Mouse (Mus musculus) ES-E14 (cell line): ENCODE measurements around the gene Ccdc148.

Source experiments
- CHD2 ChIP-seq: IDR thresholded peaks from 2 replicates; pipeline ENCODE4 v1.6.1; 2014; ENCODE audit warnings: mild to moderate bottlenecking, low read depth, low read length, inconsistent platforms
- HCFC1 ChIP-seq: IDR thresholded peaks from 2 replicates; pipeline ENCODE4 v1.6.1; 2012; ENCODE audit warnings: low read length, inconsistent platforms, borderline replicate concordance; ENCODE audit not compliant: insufficient read depth
- MAFK ChIP-seq: IDR thresholded peaks from 2 replicates; pipeline ENCODE4 v1.6.1; 2014; ENCODE audit warnings: mild to moderate bottlenecking, low read depth, low read length, inconsistent platforms; ENCODE audit not compliant: insufficient read depth
- ZC3H11A ChIP-seq: IDR thresholded peaks from 2 replicates; pipeline ENCODE4 v1.6.1; 2012; ENCODE audit warnings: low read depth, mild to moderate bottlenecking, inconsistent platforms, low read length, borderline replicate concordance
- ZNF384 ChIP-seq: IDR thresholded peaks from 2 replicates; pipeline ENCODE4 v1.6.1; 2012; ENCODE audit warnings: low read depth, low read length, inconsistent platforms

- TF ChIP-seq ZNF384, result no peak
- TF ChIP-seq ZC3H11A, result no peak
- TF ChIP-seq CHD2, result no peak
- TF ChIP-seq HCFC1, result no peak
- TF ChIP-seq MAFK, result no peak
Observed at GRCm38 (mm10) chr2:59035206-59035605, 125.3 kb downstream of the Ccdc148 start.
